Mouse (Mus musculus): Measurements from ENCODE around the gene Kif21a.

The Kif21a gene

GRCm38 (mm10) chr15:91018161-91018860 lies 31.4 kb downstream of the Kif21a start:
- in situ Hi-C loops (cut with MboI, MseI) = no loop called here

- in situ Hi-C loops (cut with MboI, MseI) = no loop called here
These were observed 32.2 kb downstream of the Kif21a start for GRCm38 (mm10) chr15:91017261-91018160.

GRCm38 (mm10) chr15:91016366-91016765 lies 33.4 kb downstream of the Kif21a start:
- in situ Hi-C loops (cut with MboI, MseI) = no loop called here

GRCm38 (mm10) chr15:91012793-91013580 lies 36.8 kb downstream of the Kif21a start:
- in situ Hi-C loops (cut with MboI, MseI) = no loop called here

GRCm38 (mm10) chr15:91010218-91010617 lies 39.5 kb downstream of the Kif21a start:
- in situ Hi-C loops (cut with MboI, MseI) = no loop called here

- in situ Hi-C loops (cut with MboI, MseI) = no loop called here
These were observed 42.5 kb downstream of the Kif21a start for GRCm38 (mm10) chr15:91007123-91007830.

GRCm38 (mm10) chr15:91004726-91005125 lies 45.0 kb downstream of the Kif21a start:
- in situ Hi-C loops (cut with MboI, MseI) = no loop called here

- in situ Hi-C loops (cut with MboI, MseI) = no loop called here
These were observed 48.6 kb downstream of the Kif21a start for GRCm38 (mm10) chr15:91001037-91001616.

- in situ Hi-C loops (cut with MboI, MseI) = no loop called here
These were observed 49.3 kb downstream of the Kif21a start for GRCm38 (mm10) chr15:91000280-91001036.

GRCm38 (mm10) chr15:90992871-90993270 lies 56.9 kb downstream of the Kif21a start:
- in situ Hi-C loops (cut with MboI, MseI) = no loop called here

GRCm38 (mm10) chr15:90992388-90992787 lies 57.4 kb downstream of the Kif21a start:
- in situ Hi-C loops (cut with MboI, MseI) = no loop called here

- in situ Hi-C loops (cut with MboI, MseI) = no loop called here
These were observed 57.9 kb downstream of the Kif21a start for GRCm38 (mm10) chr15:90991843-90992242.

- in situ Hi-C loops (cut with MboI, MseI) = no loop called here
These were observed 62.0 kb downstream of the Kif21a start for GRCm38 (mm10) chr15:90987714-90988250.

GRCm38 (mm10) chr15:90975914-90976313 lies 73.8 kb downstream of the Kif21a start:
- in situ Hi-C loops (cut with MboI, MseI) = no loop called here

GRCm38 (mm10) chr15:90971914-90972767 lies 77.6 kb downstream of the Kif21a start:
- in situ Hi-C loops (cut with MboI, MseI) = no loop called here

- in situ Hi-C loops (cut with MboI, MseI) = no loop called here
These were observed 86.4 kb downstream of the Kif21a start for GRCm38 (mm10) chr15:90963320-90963719.

GRCm38 (mm10) chr15:90962548-90962947 lies 87.2 kb downstream of the Kif21a start:
- in situ Hi-C loops (cut with MboI, MseI) = no loop called here

- in situ Hi-C loops (cut with MboI, MseI) = no loop called here
These were observed 88.8 kb downstream of the Kif21a start for GRCm38 (mm10) chr15:90960831-90961554.
